Mouse (Mus musculus): Measurements from ENCODE around the gene Tti1.

Tti1 gene

DNA sequence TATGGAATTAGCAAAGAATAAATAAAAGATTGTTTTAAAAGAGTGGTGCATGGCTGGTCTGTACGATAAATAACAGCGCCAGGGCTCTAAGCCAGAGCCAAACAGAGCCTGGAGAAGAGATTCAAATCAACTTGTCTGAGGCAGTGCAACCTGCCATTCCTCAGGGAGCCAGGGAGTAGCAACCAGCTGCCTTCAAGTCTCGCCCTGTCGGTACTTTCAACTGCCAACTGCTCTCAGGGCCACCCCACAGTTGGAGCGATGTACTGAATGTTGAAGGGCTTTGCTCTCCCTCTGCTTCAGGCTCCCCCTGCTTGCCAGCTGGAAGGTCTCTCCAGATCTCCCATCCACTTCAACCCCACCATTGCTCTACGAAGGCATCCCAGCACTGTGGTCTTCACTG lies 58.1 kb downstream of the Tti1 start:
- DNase-seq: no peak

DNA sequence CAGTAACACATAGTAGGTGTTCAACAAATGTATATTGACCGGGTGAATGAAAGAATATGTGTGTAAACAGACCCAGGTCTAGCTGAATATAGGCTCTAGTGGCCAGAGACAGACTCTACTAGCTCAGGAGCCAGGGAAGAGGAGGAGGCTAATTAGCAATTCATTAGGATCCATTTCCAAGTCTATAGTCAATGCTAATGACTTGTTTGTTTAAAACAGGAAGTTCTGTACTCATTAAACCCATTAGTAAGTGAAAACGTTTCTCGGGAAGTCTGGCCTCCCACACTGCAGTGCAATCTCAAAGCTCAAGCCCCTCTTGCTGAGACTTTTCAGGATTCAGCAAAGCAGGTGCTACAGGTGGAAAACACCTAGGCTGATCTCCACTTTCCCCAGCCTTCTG lies 60.4 kb downstream of the Tti1 start:
- DNase-seq: no peak

DNA sequence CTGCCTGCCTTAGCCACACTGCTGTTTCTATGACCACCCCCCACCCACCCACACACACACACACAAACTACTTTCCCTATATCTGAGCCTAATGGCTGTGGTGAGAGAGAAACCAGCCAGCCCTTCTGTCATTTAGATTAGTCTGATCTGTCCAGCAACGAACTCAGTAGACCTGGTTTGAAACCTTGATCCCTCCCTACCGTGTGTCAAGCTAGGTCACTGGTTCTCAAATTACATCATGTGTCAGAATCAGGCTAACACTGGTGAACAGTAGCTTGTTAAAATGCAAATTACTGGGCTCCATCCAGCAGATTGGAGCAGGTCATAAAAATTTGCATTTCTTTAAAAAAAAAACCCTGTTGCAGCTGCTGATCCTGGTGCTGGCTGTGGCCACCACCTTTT lies 70.5 kb downstream of the Tti1 start:
- no peak for DNase-seq

DNA sequence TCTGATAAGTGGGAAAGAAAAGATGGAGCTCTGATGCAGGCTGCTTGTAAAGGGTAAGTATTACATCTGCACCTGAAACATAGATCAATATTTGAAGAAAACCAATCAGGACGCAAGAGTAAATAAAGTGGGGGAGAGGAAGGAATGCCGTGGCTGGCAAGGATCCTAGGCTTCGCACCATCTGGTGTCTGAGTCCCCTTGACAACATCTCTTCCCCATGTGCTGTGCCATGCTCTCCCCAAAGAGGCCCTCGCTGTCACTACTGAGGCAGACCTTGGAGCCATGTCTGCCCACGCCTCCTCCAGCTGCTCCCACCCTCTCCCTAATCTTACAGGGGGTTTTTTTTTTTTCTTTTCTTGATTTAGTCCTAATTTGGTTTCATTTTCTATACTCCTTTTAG lies 74.3 kb downstream of the Tti1 start:
- DNase-seq: no peak

DNA sequence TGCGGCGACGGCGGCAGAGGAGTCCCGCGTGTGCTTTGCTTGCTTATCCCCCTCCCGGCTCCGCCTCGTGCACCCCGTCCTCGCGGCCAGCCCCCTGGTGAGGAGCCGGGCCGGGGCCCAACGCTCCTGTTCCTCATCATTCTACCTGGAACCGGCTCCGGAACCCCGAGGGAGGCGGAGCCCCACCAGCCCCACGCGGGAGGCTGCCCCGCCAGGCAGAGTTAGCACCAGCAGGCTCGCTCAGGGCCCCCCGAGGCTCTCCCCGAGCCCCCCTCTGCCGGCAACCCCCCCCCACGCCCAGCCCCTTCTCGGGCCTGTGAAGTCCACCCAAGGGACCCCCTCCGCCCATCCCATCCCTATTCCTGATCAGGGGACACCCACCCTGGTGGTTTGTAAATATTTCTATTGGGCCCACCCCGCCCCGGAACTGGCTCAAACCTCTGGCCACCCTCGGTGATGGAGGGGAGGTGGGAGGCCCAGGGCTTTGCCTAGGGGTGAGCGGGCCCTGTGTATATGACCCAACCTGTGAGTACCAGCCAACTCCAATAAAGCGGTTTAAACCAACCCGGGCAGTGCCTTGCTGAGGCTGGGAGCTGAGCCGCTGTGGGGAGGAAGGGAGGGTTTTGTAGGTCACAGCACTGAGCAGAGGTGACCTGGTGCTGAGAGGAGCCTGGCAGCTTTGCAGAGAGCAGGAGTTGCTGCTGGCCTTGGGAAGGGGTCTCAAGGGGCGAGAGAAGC lies 83.9 kb downstream of the Tti1 start:
- peak in 1 of 2 experiments; percentile 13 for DNase-seq

DNA sequence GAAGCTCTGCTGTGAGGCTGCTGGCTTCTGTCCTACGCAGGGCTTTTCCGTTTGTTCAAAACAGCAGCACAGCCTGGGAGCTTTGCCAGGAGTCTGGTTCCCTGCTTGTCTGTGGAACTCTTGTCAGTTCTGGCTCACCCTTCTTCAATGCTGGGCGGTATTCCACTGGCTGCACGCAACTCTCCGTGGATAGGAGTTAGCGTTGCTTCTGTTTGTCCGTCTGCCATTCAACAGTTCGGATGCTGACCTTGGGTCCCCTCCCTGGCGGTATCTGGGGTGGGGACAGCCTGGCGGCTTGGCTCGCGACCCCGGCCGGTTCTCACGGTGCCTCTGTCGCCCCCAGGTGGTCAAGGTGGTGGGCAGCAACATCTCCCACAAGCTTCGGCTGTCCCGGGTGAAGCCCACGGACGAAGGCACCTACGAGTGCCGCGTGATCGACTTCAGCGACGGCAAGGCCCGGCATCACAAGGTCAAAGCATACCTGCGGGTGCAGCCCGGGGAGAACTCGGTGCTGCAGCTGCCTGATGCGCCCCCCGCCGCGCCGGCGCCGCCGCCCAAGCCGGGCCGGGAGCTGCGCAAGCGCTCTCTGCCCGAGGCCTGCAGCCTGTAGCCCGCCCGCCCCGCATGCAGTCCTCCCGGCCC lies 84.6 kb downstream of the Tti1 start:
- DNase-seq: peak; percentile 75

DNA sequence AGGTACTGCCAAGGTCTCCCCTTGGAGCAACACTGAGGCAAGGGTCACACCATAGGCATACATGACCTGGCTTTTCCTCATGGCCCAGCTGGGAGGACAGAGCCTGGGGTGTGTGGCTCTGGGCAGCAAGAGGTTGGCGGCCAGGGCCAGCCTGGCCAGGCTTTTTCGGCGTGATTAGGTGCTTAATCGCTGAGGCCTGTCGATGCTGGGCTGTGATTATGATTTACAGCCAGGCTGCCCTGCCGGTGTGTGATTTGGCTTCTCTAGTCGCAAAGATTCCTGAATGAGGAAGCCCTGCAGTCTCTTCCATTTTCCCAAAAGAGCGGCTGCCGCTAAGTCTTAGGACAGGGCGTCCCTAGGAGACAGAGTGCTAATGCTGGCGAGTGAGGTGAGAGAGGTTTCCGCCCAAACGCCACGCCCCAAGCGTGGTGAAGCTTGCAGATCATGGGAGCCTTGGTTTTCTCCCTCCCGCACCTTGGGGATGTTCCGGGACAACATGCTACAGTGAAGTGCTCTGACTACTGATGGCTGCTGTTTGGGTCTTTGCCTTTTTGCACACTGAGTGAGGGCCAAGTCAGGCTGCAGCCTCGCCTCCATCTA lies 87.5 kb downstream of the Tti1 start:
- peak in 1 of 2 experiments; percentile 12 for DNase-seq

DNA sequence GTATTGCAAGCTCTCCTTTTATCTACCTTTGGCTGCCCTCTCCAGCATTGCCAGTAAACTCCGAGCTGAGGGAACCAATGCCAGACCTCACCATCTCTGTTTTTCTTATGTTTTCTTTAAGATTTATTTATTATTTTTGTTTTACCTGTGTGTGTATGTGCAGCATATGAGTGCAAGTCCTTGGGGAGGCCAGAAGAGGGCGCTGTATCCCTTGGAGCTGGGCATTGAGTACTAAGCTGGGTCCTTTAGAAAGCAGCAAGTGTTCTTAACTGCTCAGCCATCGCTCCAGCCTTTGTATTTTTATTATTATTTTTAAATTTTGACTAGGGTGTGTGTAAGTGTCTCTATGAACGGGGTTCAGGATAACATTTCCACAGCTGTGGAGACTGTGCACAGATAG lies 91.6 kb downstream of the Tti1 start:
- no peak for DNase-seq

DNA sequence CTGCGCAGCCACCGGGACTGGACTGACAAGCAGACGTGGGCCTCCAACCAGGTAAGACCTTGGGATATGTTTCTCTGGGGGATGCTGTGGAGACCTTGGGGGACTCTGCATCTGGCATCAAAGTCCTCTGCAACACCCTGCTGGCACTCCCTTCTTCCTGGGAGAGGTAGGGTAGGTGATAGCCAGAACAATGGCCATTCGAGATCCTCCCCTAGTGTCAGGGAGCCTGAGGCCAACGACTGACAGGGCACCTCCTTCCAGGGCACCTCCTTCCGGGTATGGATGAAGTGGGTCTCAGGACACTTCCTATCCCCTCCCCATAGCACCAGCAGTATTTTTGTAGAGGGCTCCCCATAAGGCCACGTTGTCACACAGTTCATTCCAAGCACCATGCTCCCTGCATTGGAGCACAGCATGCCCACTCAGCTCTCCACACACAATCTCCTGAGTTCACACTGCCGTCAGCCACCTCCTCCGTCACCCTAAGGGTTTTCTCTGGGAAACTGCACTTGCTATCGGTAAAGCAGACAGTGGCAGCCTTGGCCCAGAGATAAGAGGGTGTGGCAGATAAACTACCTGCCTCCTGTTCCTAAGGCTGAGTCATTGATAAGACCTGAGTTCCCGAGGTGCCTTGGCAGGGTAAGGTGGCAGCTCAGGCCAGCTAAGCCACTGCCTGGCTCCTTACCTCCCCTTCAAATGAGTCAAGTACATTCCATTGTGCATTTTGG lies 92.6 kb downstream of the Tti1 start:
- no peak for DNase-seq

DNA sequence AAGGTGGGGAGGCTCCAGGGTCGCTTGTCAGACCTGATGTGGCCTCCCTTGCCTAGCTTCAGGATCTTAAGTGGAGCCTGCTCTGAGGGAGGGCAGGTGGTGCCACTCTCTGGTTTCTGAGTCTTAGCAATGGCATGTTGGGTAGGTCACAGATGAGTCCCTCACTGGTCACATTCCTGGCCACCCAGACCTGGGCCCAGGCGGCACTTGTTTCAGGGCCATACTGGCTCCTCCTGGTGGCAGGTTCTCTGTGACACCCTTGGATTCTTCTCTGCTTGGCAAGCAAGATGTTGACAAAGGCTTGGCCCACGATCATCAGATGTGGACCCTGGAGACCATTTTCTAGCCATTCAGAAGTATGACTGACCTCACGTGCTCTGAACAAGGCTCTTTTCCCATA lies 95.6 kb downstream of the Tti1 start:
- no peak for DNase-seq

Data from cerebellum, postnatal 36 days (tissue).